Mouse (Mus musculus): ENCODE data around the gene Dnajc14. TPM values are rescaled to one million over a fixed set of nuclear protein-coding genes. Genes with fewer than 3 reads are reported as not detected.

Dnajc14 gene
- 31.8 and 34.7 TPM in 2 replicates for polyA plus RNA-seq (2014; fragmentation: Nextera tagmentation; extraction: Ambion mirVana)

DNA sequence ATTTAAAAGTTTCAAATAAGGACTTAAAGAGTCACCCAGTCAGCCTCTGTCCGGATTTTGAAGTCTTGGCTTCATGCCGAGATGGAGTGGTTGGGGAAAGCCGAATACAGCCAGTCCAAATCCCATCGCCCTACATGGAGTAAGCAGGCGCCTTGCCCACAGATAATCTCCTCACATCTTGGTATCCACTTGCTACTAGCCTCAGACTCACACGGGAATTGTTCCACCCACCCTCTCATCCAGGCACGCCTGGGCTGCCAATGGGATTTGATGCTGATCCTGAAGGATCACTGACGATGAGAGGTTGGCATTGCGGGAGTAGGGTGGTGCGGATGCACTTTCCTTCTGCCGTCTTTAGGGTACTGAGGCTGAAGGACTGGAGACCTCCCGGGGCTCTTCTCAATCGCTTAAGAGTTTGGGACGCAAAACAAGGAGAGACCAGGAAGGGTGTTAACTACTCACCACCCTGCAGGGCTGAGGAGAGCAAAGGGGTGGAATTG is at the start of gene Dnajc14:
Gene Dnajc14, plus strand, starts transcription at position 292 of the 500 bp plus-strand sequence.
- H3K27ac ChIP-seq (ENCODE audit: low read depth, low read length): peak within 1 kb of the TSS; percentile 94
- no peaks in the 10 kb centered on the region for H3K9me3 ChIP-seq (ENCODE audit: control insufficient read depth, low read length)
- no peak for DNase-seq (ENCODE audit: low spot score)
- ATAC-seq (ENCODE audit: low FRiP score): peak; percentile 6
- no peaks in the 10 kb centered on the region for H3K36me3 ChIP-seq (ENCODE audit: control insufficient read depth, insufficient read depth, low read length)
- no peaks in the 10 kb centered on the region for H3K27me3 ChIP-seq (ENCODE audit: control insufficient read depth, insufficient read depth, low read length)
- H3K4me1 ChIP-seq (replicated peaks; ENCODE audit: control insufficient read depth, insufficient read depth, low read length): peaks cover 17% of the 10 kb centered on the region
- H3K9ac ChIP-seq (ENCODE audit: low read depth, low read length): peak within 1 kb of the TSS; percentile 85
- under 1% methylated on average over 14 of the region's 14 CpGs for WGBS
- H3K4me3 ChIP-seq (ENCODE audit: low read depth, low read length): peak within 1 kb of the TSS; percentile 83
- H3K4me2 ChIP-seq (replicated peaks; ENCODE audit: low read depth, low read length): peak within 1 kb of the TSS; percentile 67

DNA sequence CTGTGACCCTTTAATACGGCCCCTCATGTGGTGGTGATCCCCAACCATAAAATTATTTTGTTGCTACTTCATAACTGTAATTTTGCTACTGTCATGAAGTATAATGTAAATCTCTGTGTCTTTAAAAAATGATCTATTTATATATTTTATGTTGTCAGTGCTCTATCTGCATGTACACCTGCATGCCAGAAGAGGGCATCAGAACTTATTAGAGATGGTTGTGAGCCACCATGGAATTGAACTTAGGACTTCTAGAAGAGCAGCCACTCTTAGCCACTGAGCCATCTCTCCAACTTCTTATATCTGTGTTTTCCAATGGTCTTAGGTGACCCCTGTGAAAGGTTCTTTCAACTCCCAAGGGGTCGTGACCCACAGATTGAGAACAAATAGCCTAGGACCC is 31.0 kb upstream of the Dnajc14 start:
- 81% methylated on average over 2 of the region's 2 CpGs for WGBS
- ATAC-seq (ENCODE audit: low FRiP score) (no peak), DNase-seq (ENCODE audit: low spot score) (no peak)

GRCm38 (mm10) chr10:128773685-128774084 is 30.2 kb upstream of the Dnajc14 start:
- Histone ChIP-seq H3K4me2 (replicated peaks; ENCODE audit: low read depth, low read length) (no peak overlapping the region), H3K4me3 (ENCODE audit: low read depth, low read length) (no peak overlapping the region), H3K36me3 (ENCODE audit: control insufficient read depth, insufficient read depth, low read length) (no peaks in the 10 kb centered on the region), H3K4me1 (replicated peaks; ENCODE audit: control insufficient read depth, insufficient read depth, low read length) (no peaks in the 10 kb centered on the region), H3K9me3 (ENCODE audit: control insufficient read depth, low read length) (no peaks in the 10 kb centered on the region), H3K27me3 (ENCODE audit: control insufficient read depth, insufficient read depth, low read length) (no peaks in the 10 kb centered on the region), H3K27ac (ENCODE audit: low read depth, low read length) (no peak overlapping the region), H3K9ac (ENCODE audit: low read depth, low read length) (no peak overlapping the region)
- ATAC-seq (ENCODE audit: low FRiP score) (no peak), DNase-seq (ENCODE audit: low spot score) (peak; percentile 10)
- WGBS: 40% methylated on average over 5 of the region's 5 CpGs

More for the DNA sequence above, 31.0 kb upstream of the Dnajc14 start:
- Histone ChIP-seq H3K36me3 (ENCODE audit: control insufficient read depth, insufficient read depth, low read length) (no peaks in the 10 kb centered on the region), H3K4me2 (replicated peaks; ENCODE audit: low read depth, low read length) (no peak overlapping the region), H3K9ac (ENCODE audit: low read depth, low read length) (no peak overlapping the region), H3K9me3 (ENCODE audit: control insufficient read depth, low read length) (no peaks in the 10 kb centered on the region), H3K4me1 (replicated peaks; ENCODE audit: control insufficient read depth, insufficient read depth, low read length) (no peaks in the 10 kb centered on the region), H3K27ac (ENCODE audit: low read depth, low read length) (no peak overlapping the region), H3K27me3 (ENCODE audit: control insufficient read depth, insufficient read depth, low read length) (no peaks in the 10 kb centered on the region), H3K4me3 (ENCODE audit: low read depth, low read length) (no peak overlapping the region)

- no peak overlapping the region for H3K4me3 ChIP-seq (ENCODE audit: low read depth, low read length)
- no peaks in the 10 kb centered on the region for H3K27me3 ChIP-seq (ENCODE audit: control insufficient read depth, insufficient read depth, low read length)
- H3K9me3 ChIP-seq (ENCODE audit: control insufficient read depth, low read length): no peaks in the 10 kb centered on the region
- no peak for ATAC-seq (ENCODE audit: low FRiP score)
- no peak for DNase-seq (ENCODE audit: low spot score)
- H3K36me3 ChIP-seq (ENCODE audit: control insufficient read depth, insufficient read depth, low read length): no peaks in the 10 kb centered on the region
- WGBS: 93% methylated on average over 2 of the region's 2 CpGs
- H3K4me2 ChIP-seq (replicated peaks; ENCODE audit: low read depth, low read length): no peak overlapping the region
- H3K4me1 ChIP-seq (replicated peaks; ENCODE audit: control insufficient read depth, insufficient read depth, low read length): no peaks in the 10 kb centered on the region
- H3K27ac ChIP-seq (ENCODE audit: low read depth, low read length): no peak overlapping the region
- H3K9ac ChIP-seq (ENCODE audit: low read depth, low read length): no peak overlapping the region
Measured at GRCm38 (mm10) chr10:128778441-128778840, 25.4 kb upstream of the Dnajc14 start.

- 38% methylated on average over 8 of the region's 8 CpGs for WGBS
- Histone ChIP-seq H3K4me1 (replicated peaks; ENCODE audit: control insufficient read depth, insufficient read depth, low read length) (no peaks in the 10 kb centered on the region), H3K4me2 (replicated peaks; ENCODE audit: low read depth, low read length) (no peak overlapping the region), H3K9ac (ENCODE audit: low read depth, low read length) (no peak overlapping the region), H3K36me3 (ENCODE audit: control insufficient read depth, insufficient read depth, low read length) (no peaks in the 10 kb centered on the region), H3K27ac (ENCODE audit: low read depth, low read length) (no peak overlapping the region), H3K27me3 (ENCODE audit: control insufficient read depth, insufficient read depth, low read length) (no peaks in the 10 kb centered on the region), H3K9me3 (ENCODE audit: control insufficient read depth, low read length) (no peaks in the 10 kb centered on the region), H3K4me3 (ENCODE audit: low read depth, low read length) (no peak overlapping the region)
- DNase-seq (ENCODE audit: low spot score) (peak; percentile 35), ATAC-seq (ENCODE audit: low FRiP score) (no peak)
Measured at GRCm38 (mm10) chr10:128779011-128779795, 24.7 kb upstream of the Dnajc14 start.

- no peaks in the 10 kb centered on the region for H3K36me3 ChIP-seq (ENCODE audit: control insufficient read depth, insufficient read depth, low read length)
- H3K4me1 ChIP-seq (replicated peaks; ENCODE audit: control insufficient read depth, insufficient read depth, low read length): no peaks in the 10 kb centered on the region
- H3K27me3 ChIP-seq (ENCODE audit: control insufficient read depth, insufficient read depth, low read length): no peaks in the 10 kb centered on the region
- no peak for DNase-seq (ENCODE audit: low spot score)
- no peak overlapping the region for H3K9ac ChIP-seq (ENCODE audit: low read depth, low read length)
- no peak overlapping the region for H3K4me2 ChIP-seq (replicated peaks; ENCODE audit: low read depth, low read length)
- H3K4me3 ChIP-seq (ENCODE audit: low read depth, low read length): no peak overlapping the region
- ATAC-seq (ENCODE audit: low FRiP score): no peak
- no peaks in the 10 kb centered on the region for H3K9me3 ChIP-seq (ENCODE audit: control insufficient read depth, low read length)
- WGBS: 93% methylated on average over 1 of the region's 1 CpGs
- no peak overlapping the region for H3K27ac ChIP-seq (ENCODE audit: low read depth, low read length)
Measured at GRCm38 (mm10) chr10:128780200-128780599, 23.7 kb upstream of the Dnajc14 start.

DNA sequence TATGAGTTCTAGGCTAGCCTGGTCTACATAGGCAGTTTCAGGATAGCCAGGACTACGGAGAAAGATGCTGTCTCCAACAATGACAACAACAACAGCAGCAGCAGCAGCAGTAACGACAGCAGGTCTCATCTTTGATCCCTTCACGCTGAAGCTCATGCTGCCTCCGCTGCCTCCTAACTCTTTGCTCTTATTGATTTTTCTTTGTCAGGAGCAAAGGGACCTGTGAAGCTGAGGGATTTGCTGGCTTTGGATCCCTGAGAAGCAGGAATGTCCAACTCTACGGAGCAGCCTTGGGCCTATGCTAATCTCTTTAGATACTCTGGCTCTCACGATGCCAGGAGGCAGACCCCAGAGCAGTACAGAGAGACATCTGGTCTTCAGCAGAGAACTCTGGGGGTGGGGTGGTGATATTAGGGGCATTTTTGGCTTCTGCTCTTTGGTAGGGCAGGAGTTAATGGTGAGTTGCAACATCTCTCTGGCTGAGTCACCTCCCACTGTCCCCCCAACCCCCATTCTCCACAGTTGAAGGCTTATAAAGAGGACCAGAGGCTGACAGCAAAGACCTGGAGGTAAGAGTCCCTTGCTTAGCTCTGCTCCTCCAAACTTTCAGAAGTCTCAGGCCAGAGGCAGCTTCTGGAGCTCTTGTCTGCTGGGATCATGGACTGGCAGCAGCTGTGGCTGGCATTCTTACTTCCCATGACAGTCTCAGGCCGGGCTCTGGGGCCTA is 13.3 kb upstream of the Dnajc14 start, which contains the start of gene Mmp19:
Gene Mmp19, plus strand, starts transcription at position 513 of the 727 bp plus-strand sequence.
- Histone ChIP-seq H3K4me3 (ENCODE audit: low read depth, low read length) (no peak within 1 kb of the TSS), H3K36me3 (ENCODE audit: control insufficient read depth, insufficient read depth, low read length) (no peaks in the 10 kb centered on the region), H3K9ac (ENCODE audit: low read depth, low read length) (no peak within 1 kb of the TSS), H3K27ac (ENCODE audit: low read depth, low read length) (no peak within 1 kb of the TSS), H3K27me3 (ENCODE audit: control insufficient read depth, insufficient read depth, low read length) (no peaks in the 10 kb centered on the region), H3K4me1 (replicated peaks; ENCODE audit: control insufficient read depth, insufficient read depth, low read length) (no peaks in the 10 kb centered on the region), H3K4me2 (replicated peaks; ENCODE audit: low read depth, low read length) (no peak within 1 kb of the TSS), H3K9me3 (ENCODE audit: control insufficient read depth, low read length) (no peaks in the 10 kb centered on the region)
- no peak for ATAC-seq (ENCODE audit: low FRiP score)
- 73% methylated on average over 7 of the region's 7 CpGs for WGBS
- no peak for DNase-seq (ENCODE audit: low spot score)

GRCm38 (mm10) chr10:128792041-128792440 is 11.8 kb upstream of the Dnajc14 start:
- Histone ChIP-seq H3K36me3 (ENCODE audit: control insufficient read depth, insufficient read depth, low read length) (no peaks in the 10 kb centered on the region), H3K27me3 (ENCODE audit: control insufficient read depth, insufficient read depth, low read length) (no peaks in the 10 kb centered on the region), H3K4me3 (ENCODE audit: low read depth, low read length) (no peak overlapping the region), H3K4me2 (replicated peaks; ENCODE audit: low read depth, low read length) (no peak overlapping the region), H3K4me1 (replicated peaks; ENCODE audit: control insufficient read depth, insufficient read depth, low read length) (no peaks in the 10 kb centered on the region), H3K9ac (ENCODE audit: low read depth, low read length) (no peak overlapping the region), H3K9me3 (ENCODE audit: control insufficient read depth, low read length) (no peaks in the 10 kb centered on the region), H3K27ac (ENCODE audit: low read depth, low read length) (no peak overlapping the region)
- DNase-seq (ENCODE audit: low spot score) (no peak), ATAC-seq (ENCODE audit: low FRiP score) (no peak)

All from hindbrain, embryonic 11.5 days (tissue).